Mouse (Mus musculus) gastrocnemius, adult 18-20 months (tissue): Measurements from ENCODE around the gene Ogdhl. TPM values are rescaled to one million over a fixed set of nuclear protein-coding genes. Genes with fewer than 3 reads are reported as not detected.
"Not testable (repeated sequence)": the region's sequence is repeated elsewhere in the genome, so short reads cannot be mapped to it uniquely, and the experiment has no call there.

Experiments used
- DNase-seq: peaks from one replicate; pipeline ENCODE4 v3.0.0; 2021; ENCODE audit warnings: low spot score
- long read RNA-seq, 2 experiments: library from polyadenylated mRNA; stranded (forward); transcript quantifications; one replicate each; pipeline ENCODE4 v2.0.0; 2021
- total RNA-seq, 2 experiments: library from RNA; stranded (reverse); gene quantifications; 2 replicates each; pipeline ENCODE4 v1.2.3; 2021

The Ogdhl gene
- under 1 TPM; 0.43 to 0.76 TPM for total RNA-seq
- long read RNA-seq, experiment 1, partial matches to known transcripts = 1 of 1 reads
- long read RNA-seq, experiment 1, other reads (novel, unspliced or antisense) = 0 of 1 reads
- long read RNA-seq, experiment 2 = 0 reads

DNA sequence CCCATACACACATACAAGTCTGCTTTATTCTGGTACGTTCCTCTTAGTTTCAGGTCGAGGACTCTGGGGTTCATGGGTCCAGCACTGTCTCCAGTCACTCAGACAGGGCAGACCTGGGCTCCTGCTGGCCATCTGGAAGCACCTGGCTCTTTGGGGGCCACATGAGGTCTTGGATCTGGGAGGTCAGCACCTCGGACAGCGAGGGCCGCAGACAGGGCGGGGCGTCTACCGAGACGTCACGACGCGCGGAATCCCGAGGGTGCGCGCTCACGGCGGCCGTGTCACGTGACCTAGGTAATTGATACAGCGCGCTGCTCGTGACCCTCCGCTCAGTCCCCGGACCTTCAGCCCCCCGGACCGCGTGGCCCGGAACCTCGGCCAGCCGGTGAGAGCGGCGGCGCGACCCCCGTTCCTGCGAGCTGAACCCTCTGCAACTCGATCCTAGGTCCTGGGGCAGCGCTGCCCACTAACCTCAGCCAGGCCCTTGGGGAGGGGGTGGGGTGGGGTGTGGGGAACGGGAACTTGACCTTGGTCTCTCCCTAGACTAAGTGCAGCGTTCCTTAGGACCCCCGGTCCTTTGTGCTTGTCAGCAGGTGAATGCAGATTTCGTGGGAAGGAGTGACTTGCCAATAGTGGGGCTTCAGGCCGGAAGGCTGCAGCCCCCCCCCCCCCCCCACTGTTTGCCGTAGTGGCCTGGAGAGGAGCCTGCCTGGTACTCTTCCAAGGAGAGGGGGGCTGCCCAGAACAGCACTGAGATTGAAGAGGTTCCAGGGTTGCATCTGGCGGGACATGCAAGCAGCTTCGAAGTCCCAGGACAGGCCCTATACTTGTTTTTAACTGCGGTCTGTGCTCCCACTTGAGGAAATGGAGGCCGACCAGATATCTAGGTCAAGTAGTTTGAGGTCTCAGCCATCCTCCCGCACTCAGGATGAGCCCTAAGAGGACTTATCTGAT is at the start of gene Ogdhl:
Ogdhl (plus strand) TSS at position 288 of the 954 bp plus-strand sequence.
- DNase-seq = peak; percentile 64

DNA sequence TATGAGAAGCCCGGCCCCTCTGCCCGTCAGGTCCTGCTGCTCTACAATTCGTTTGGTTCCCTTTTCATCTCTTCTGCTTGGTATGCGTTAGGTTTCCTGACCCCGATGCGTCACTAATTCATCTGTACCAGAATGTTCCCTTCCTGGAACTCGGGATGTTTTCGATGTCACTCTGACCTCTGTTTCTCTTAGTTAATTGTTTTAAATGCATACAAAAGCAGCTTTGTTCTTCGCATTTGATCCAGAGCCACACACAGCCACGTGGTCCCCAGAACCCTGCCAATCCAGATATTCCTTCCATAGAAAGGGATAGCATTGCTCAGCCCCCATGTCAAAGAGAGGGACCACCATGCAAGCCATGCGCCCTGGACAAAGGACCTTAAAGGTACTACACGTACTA is 20.2 kb upstream of the Ogdhl start:
- no peak for DNase-seq

DNA sequence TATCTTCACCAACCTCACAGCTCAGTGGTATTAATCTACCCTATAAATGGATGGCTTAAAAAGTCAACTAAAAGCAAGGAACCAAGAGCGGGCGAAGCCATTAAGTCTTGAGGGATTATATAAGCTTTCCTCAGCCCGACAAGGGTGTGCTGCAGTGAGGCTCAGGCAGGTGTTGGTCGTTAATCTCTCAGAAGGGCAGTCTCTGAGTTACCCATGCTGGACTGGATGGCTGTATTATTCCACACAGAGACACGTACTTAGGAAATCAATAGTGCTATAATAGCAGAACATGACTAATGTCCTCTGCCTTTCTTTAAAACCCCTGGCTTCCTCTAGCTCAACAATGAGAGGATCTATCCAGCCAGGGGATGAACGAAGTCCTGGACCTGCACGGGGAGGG is 19.4 kb upstream of the Ogdhl start:
- no peak for DNase-seq

DNA sequence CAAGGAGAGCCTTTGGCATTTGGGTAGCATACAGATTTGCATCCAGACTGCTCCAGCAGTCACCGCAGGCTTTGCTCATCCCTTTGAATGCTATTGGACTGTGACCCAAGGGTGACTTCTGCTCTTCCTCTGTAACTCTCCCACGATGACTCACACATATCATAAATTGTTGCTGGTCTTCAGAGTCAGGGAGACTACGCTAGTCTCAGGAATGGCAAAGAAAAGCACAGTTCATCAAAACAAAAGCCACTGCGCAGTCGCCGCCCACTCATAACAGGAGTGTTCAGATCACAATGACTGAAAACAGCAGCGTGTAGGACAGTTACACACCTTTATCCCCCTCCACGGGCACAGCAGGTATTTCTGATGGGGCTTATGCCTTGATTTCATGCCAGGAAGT is 16.9 kb upstream of the Ogdhl start:
- DNase-seq = no peak

DNA sequence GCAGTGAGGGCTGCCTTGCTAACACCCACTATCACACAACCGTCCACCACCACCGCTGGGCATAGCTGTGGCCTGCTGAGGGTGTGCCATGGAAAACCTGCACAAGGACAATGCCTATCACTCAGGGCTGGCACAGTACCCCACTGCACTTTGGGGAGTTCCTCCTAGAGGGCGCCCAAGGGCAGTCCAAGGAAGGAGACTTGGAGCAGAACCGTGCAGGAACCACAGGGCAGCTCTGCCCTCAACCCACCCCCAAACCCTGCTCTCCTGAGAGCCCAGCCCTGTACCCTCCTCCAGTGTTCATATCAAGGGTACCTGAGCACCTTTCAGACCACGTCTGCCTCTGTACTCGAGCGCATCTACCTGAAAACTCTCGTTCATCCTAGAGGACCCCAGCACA is 11.9 kb upstream of the Ogdhl start:
- peak; percentile 11 for DNase-seq

DNA sequence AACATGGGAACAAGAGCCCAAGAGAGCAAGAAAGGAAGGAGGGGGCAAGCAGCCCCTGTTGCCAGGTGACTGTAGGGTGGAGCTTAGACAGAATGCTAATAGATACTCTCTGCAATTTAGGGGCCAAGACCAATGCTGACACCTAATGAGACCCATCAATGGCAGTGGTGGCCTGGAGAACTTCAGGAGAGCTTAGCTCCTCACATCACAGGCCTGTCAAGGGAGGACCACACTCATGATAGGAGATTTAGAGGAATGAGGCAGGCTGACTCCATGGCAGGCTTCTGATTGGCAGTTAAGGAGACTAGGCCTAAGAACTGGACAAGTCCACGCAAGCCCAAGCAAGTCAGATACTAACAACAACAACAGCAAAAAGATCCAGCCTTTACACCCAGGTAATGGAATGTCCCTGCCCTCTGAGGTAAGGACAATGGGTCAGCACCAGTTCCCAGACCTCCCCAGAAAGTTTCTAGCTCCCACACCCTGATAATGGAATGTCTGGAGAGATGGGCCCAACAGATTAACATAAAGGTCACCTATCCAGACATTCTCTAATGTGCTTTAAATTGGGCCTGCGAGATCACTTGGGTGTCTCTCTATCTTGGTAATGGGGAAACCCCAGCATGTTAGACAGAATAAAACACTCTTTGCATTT is 10.3 kb upstream of the Ogdhl start:
- DNase-seq = no peak

DNA sequence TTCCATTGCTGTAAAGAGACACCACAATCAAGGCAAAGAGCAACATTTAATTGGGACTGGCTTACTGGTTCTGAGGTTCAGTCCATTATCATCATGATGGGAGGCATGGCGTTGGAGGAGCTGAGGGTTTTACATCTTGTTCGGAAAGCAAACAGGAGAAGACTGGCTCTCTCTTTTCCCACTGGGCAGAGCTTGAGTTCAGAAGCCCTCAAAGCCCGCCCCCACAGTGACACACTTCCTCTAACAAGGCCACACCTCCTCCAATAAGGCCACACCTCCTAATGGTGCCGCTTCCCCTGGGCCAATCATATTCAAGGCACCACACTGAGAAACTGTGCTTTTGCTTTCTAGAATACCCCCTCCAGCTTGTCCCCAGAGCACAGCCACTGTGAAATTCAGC is 4.0 kb upstream of the Ogdhl start:
- DNase-seq = no peak

DNA sequence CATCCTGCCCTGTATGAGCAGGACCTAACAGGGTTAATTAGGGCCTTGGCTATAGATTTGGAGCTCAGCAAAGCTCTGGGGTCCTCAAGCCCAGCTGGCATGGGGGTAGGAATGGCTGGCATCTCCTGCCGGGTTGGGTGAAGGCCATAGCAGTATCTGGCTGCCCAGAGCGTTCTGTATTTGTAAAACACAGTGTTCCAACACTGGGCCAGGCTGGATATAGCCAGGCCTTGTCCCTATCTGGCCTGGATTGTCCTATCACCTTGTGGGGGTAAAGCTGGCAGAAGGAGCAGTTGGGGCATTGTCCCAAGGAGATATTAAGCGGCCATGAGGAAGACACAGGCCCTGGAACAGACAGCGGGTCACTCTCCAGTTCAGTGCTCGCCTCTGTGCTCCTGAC is 1.4 kb downstream of the Ogdhl start:
- DNase-seq = no peak

DNA sequence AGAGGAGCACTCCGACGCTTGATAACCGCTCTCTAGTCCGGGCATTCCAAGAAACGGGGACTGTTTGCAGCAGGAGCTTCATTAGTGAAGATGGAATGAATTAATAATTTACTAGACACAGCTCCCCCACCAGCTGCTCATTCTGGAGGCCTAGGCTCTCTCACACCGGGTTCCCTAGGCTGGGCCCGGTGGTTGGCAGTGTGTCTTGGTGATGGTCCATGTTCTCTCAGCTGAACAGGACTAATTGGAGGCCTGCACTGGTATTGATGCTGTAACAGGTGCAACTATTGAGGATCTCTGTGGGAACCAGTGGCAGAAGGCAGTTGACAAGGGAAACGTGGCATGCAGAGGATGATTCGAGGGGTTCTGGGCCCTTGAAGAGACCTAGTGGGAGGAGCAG is 5.5 kb downstream of the Ogdhl start:
- DNase-seq = no peak

DNA sequence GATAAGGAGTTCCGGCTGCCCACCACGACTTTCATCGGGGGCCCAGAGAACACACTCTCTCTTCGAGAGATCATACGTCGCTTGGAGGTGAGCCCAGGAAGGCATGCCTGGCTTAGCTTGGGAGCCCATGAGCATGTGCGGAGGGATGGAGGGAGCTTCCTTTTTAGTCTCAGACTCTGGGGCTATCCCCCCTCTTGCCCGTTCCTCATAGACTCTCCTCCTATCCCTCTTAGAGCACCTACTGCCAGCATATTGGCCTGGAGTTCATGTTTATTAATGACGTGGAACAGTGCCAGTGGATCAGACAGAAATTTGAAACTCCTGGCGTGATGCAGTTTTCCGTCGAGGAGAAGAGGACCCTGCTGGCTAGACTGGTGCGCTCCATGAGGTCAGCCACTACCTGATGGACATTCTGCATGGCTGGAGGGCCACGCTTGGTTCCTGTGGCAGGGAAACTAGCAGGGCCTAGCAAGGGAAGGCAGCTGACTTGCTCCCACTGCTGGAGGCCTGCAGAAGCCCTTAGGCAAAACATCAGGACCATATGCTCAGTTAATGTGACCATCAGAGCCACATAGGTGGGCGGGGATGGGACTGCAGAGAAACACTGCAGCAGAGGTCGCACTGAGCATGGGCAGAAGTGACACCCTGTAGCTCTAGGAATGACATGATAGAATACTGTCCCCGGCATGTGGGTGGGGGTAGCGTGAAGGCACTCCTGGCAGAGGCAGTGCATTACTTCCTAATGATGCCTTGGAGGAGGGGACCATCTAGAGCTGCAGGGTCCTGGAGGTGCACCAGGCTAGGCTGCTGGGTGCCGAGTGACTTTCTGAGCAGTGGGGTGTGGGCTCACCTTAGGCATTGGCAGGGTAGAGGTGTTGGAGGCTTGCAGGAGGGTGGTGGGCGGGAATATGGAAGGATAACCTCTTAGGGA is 11.0 kb downstream of the Ogdhl start:
- DNase-seq = no peak

DNA sequence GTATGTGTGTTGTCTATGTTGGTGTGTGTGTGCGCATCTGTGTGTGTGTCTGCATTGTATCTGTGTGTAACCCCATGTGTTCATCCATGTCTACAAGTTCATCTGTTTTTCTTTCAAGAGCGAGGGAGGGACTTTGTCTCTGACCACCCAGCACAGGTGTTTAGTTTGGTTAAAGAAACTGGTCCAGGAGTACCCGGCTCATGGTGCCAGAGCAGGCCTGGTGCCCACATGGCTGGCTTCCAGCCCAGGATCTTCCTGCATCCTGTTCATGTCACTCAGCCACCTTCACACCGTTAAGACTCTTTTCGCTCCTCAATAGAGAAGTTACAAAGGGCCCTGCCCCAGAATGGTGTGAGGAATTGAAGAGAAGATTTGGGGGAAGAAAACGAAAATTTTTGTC is 14.2 kb downstream of the Ogdhl start:
- no peak for DNase-seq

DNA sequence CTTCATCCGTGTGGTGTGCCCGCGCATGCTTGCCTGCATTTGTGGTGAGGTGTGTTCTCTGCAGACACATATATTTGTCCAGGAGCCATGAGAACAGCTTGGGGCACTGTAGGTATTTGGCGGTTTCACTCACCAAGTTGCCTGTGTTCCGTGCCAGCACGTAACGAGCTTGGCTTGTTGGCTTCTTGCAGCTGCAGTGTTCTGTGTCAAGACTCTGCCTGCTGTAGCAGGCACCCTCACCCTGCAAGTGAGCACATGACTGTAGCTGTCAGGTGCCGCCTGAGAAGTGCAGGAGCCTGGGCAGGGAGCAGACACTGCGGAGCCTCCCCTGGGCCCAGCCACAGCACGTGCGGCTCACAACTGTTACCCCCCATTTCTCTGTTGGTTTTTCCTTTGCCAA is 14.7 kb downstream of the Ogdhl start:
- DNase-seq = no peak

DNA sequence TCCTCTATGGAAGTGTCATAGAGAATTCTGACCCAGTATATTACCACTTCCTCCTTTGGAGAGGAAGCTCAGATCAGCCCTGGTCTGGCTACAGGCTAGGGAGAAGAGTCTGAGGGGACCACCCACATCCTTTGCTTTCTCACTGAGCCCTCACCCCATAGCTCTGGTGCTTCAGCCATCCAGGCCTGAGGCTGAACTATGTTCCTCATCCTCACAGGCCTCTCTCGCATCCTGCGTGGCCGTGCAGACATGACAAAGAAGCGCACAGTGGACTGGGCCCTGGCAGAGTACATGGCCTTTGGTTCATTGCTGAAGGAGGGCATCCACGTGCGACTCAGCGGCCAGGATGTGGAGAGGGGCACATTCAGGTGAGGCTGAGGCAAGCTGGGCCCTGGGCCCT is 20.0 kb downstream of the Ogdhl start:
- DNase-seq = no peak

DNA sequence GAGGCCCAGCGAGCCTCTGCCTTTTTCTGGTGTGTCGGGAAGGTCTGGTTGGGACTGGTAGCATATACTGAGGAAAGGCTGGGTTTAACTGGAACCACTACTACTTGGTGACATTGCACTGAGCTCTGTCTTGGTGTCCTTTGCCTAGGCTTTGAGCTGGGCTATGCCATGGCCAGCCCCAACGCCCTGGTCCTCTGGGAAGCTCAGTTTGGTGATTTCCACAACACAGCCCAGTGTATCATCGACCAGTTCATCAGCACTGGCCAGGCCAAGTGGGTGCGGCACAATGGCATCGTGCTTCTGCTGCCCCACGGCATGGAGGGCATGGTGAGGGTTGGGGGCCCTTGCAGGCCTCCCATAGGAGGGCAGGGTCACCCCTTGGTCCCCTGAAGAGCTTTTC is 22.4 kb downstream of the Ogdhl start:
- no peak for DNase-seq

DNA sequence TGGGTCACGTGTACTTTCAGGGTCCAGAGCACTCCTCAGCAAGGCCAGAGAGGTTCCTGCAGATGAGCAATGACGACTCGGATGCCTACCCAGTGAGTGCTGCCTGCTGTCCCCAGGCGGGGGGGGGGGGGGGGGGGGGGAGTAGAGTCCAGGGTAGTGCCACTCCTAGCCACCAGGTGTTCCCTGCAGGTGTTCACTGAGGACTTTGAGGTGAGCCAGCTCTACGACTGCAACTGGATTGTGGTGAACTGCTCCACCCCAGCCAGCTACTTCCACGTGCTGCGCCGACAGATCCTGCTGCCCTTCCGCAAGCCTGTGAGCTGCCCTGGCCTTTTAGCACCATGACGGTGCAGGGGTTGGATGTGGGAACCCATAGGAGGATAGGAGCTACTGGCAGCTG is 22.9 kb downstream of the Ogdhl start:
- no peak for DNase-seq

DNA sequence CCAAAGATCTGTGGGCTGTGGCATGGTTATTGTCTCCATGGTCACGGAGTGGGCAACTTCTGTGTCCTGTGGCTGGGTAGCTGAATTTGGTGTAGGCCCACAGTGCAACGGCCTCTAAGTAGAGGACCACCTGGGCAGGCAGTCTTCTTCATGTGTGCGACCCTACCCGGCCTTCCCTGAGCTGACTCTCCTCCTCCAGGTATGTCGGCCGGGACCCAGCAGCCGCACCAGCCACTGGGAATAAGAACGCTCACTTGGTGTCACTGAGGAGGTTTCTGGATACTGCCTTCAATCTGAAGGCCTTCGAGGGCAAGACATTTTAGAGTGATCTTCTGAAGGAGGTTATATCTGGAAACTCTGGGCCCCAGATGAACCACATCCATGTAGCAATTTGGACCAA is 25.5 kb downstream of the Ogdhl start:
- no peak for DNase-seq

DNA sequence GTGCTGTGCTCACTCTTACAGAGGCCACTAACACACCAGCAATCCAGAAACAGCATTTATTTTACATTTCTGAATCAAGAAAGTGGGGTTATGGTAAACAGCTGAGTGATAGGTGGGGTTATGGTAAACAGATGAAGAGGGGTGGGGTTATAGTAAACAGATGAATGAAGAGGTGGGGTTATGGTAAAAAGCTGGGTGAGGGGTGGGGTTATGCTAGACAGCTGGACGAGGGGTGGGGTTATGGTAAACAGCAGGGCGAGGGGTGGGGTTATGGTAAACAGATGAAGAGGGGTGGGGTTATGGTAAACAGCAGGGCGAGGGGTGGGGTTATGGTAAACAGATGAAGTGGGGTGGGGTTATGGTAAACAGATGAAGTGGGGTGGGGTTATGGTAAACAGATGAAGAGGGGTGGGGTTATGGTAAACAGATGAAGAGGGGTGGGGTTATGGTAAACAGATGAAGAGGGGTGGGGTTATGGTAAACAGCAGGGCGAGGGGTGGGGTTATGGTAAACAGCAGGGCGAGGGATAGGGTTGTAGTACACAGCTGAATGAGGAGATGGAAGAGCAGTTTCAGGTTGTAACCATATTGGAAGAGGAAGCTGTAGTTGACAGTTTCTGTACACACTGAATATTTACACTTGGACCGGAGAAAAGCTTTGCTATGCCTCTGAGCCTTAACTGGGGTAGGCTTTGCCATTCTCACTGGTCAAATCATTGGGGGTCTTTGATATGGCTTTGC is 29.5 kb downstream of the Ogdhl start:
- DNase-seq = not testable (repeated sequence)

DNA sequence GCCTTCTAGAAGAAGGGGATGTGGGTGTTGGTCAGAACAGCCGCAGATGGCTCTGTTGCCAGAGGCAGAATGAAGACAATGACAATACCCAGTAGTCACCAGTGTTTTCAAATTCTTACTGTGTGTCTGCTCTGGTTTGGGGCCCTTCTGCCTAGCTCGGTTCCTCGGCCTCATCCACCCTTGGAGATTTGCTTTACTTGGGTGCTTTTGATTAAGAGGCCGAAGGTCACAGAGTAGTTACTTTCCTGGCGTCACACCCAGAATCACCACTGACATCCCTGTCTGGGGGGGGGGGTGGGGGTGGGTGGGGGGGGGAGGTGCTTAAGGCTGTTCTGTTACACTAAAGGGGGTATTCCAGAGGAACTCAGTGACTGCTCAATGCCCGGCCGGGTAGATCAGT is 42.5 kb downstream of the Ogdhl start:
- no peak for DNase-seq

DNA sequence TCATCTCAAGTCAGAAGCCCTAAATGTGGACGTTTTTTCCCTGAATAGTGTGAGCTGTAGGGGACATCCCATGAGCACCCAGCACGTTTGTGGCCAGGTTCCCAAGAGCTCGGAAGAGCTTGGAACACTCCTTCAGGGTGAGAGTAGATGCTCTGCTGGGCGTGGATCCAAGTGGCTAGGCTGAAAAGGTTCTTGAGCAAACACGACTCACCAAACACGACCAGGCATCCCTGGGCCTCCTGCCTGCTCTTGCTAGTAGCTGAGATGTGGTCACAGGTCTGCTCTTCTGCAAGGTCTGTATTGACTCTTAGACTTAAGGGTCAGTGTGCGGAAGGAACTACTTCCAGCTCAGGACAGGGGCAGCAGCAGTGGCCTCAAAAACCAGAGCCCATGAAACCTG is 47.9 kb downstream of the Ogdhl start:
- DNase-seq = no peak

DNA sequence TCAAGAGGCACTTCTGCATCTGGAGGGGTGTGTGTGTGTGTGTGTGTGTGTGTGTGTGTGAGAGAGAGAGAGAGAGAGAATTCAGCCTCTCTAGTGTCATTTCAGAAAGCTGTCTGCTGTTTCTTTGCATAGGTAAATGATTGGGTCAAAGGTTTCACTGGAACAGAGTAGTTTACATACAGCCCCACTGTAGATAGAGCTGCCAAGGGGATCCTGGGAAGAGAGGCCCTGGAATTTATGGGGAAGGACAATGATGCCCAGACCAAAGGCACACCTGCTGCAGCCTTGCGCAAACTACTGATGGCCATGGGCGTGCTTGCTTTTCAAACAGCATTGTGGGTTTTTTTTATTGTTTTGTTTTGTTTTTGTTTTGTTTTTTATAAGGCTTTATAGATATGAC is 50.7 kb downstream of the Ogdhl start:
- DNase-seq = no peak
